Mouse (Mus musculus) olfactory bulb, adult 2 months (tissue): ENCODE measurements around the gene Homer3. TPM values are rescaled to one million over a fixed set of nuclear protein-coding genes. Genes with fewer than 3 reads are reported as not detected.
A peak's percentile ranks its signal among the peaks of the same experiment; 100 is the strongest.

Experiments
- H3K27ac ChIP-seq: fragments of 200-500 bp; 2 replicates; pipeline ENCODE4 v1.5.1; 2012; ENCODE audit warnings: low read depth, low read length; ENCODE audit not compliant: insufficient read depth
- H3K4me1 ChIP-seq: fragments of 200-500 bp; 2 replicates; pipeline ENCODE4 v1.6.1; 2012; ENCODE audit warnings: low read length; ENCODE audit not compliant: control insufficient read depth, insufficient read depth
- H3K4me3 ChIP-seq: fragments of 200-500 bp; 2 replicates; pipeline ENCODE4 v1.5.1; 2012; ENCODE audit warnings: mild to moderate bottlenecking, low read depth, low read length, moderate library complexity; ENCODE audit not compliant: insufficient read depth
- CTCF ChIP-seq: fragments of 200-500 bp; IDR thresholded peaks from 2 replicates; pipeline ENCODE4 v1.5.1; 2012; ENCODE audit warnings: low read depth, mild to moderate bottlenecking, low read length, moderate library complexity; ENCODE audit not compliant: insufficient read depth
- POLR2A ChIP-seq: fragments of 200-500 bp; IDR thresholded peaks from 2 replicates; pipeline ENCODE4 v1.6.1; 2012; ENCODE audit warnings: mild to moderate bottlenecking, low read depth, low read length, moderate library complexity; ENCODE audit not compliant: insufficient read depth
- WGBS: fragments of 180-500 bp; shearing (Covaris S2); methylation state at CpG from one replicate; pipeline ENCODE4 v1.1.7; 2018; 5-methylcytosine and 5-hydroxymethylcytosine counted together
- polyA plus RNA-seq: library from polyadenylated mRNA; stranded (reverse); fragments of >200 nt; gene quantifications from 2 replicates; pipeline ENCODE4 v1.2.4, GENCODE M21; 2012; ENCODE audit warnings: low replicate concordance; ENCODE audit not compliant: missing spikeins, insufficient read depth, insufficient read length

The Homer3 gene
- polyA plus RNA-seq, 1 experiment: not detected

GRCm38 (mm10) chr8:70309311-70309710 is 26.7 kb downstream of the Homer3 start:
- Histone ChIP-seq H3K4me3 (no peak overlapping the region), H3K27ac (no peak overlapping the region), H3K4me1 (peaks cover 2% of the 10 kb centered on the region; the same call in 1 of the 2 replicates)
- TF ChIP-seq POLR2A (no peak), CTCF (peak; percentile 54; the same call in 1 of the 2 replicates)
- WGBS: 17% methylated on average over 2 of the region's 2 CpGs

- H3K4me3 ChIP-seq: no peak overlapping the region
- no peak for TF ChIP-seq POLR2A
- TF ChIP-seq CTCF: no peak
These were observed 30.8 kb downstream of the Homer3 start for GRCm38 (mm10) chr8:70313399-70313798.

DNA sequence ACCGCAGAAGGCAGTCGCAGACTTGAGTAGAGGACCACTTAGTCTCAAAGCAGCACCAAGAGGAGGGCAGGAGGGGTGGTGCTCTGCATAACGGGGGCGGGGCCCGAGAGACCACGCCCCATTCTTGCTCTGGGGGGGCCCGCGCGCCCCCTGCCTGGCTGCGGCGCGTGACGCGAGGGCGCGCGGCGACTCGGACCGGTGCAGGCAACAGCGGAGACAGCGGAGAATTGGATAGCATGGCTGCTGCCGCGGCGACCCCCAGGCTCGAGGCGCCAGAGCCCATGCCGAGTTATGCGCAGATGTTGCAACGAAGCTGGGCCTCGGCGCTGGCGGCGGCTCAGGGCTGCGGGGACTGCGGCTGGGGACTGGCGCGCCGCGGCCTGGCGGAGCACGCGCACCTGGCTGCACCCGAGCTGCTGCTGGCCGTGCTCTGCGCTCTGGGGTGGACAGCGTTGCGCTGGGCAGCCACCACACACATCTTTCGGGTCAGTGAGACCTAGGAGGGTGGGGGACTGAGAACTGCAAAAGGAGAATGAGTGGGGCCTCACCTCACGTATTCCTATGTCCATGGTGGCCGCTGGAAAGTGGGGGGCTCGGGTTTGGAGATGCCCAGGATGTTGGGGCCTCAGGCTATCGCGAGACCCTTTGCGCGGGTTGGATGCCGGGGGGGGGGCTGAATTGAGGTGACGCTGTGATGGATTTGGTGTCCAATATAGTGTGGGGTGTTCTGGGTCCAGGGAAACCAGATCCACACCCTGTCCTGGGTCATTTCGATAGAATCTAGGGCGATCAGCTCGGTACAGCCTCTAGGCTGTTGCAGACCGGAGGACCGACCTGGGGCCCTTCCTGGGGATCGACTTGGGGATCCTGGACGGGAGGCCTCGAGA is 33.2 kb downstream of the Homer3 start, which contains the start of gene Cers1:
Gene Cers1, plus strand, starts transcription at position 152 of the 887 bp plus-strand sequence.
- peak within 1 kb of the TSS; percentile 87 for H3K27ac ChIP-seq
- peaks cover 17% of the 10 kb centered on the region for H3K4me1 ChIP-seq
- peak within 1 kb of the TSS; percentile 85 for H3K4me3 ChIP-seq
- TF ChIP-seq CTCF (no peak), POLR2A (peak; percentile 73; the same call in 1 of the 2 replicates)
- WGBS: 2% methylated on average over 66 of the region's 66 CpGs

More at GRCm38 (mm10) chr8:70313399-70313798, 30.8 kb downstream of the Homer3 start:
- H3K4me1 ChIP-seq: peaks cover 15% of the 10 kb centered on the region
- WGBS: 53% methylated on average over 2 of the region's 2 CpGs
- no peak overlapping the region for H3K27ac ChIP-seq

DNA sequence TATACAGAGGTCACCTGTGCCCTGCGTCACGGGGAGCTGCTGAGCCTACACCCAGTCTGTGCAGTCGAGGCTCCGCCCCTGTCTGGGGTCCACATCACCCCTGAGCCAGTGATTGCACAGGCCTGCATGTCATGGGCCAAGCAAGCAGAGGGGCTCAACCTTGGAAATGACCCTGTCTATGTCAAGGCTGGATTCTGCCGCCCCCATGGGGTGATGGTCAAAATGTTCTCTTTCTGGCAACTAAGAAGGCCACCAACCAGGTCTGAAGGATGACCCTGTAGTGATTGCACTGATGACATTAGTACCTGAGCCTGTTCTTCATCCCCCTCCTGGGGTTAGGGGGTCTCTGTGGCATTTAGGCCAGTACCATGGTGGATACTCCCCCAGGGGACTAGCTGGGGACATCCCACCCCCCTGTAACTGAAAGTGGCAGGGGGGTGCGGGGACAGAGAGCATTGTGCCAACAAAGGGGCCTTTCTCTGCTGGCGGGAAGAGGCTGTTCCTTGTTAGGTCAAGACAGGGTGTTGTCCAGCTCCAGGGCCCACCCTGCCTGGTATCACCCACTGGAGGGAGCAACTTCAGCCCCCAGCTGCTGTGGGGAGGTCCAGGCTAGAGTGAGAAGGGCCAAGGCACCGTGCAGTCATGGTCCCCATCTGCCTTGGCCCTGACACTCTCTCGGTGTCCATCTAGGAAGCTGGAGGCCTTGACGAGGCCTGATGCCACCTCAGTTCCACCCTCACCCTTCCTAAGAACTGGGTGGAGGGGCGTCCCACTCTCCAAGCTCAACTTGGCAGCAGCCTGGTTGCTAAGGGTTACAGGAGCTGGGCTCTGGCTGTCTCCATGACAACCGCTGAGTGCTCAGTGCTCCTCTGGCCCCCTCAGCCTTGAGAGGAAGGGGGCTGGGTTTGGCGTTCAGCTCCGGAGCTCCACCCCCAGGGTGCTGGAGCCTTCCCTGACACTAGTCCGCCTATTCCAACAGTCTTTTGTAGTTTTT is 34.2 kb downstream of the Homer3 start:
- peaks cover 17% of the 10 kb centered on the region for H3K4me1 ChIP-seq
- TF ChIP-seq POLR2A: no peak; the same call in 1 of the 2 replicates
- no peak for TF ChIP-seq CTCF
- peak overlapping the region; percentile 85 for H3K4me3 ChIP-seq
- peak overlapping the region; percentile 87 for H3K27ac ChIP-seq
- 5% methylated on average over 15 of the region's 15 CpGs for WGBS

DNA sequence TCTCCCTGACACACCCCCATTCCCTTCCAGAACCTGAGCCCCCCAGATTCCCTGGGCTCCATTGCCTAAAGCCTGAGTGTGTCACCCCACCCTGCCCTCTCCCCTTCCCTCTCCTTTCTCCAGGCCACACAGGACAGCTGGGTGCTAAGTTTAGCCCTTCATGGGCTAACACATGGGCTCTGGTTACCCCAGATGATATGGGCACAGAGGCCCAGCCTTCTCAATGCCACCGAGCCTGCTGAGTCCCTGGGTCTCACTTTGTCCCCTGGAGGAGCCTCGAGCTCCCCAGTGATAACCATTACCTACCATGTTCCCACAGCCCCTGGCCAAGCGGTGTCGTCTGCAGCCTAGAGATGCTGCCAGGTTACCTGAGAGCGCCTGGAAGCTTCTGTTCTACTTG is 35.2 kb downstream of the Homer3 start:
- Histone ChIP-seq H3K27ac (peak overlapping the region; percentile 8), H3K4me3 (peak overlapping the region; percentile 85; the same call in 1 of the 2 replicates), H3K4me1 (peaks cover 21% of the 10 kb centered on the region)
- no peak for TF ChIP-seq POLR2A
- no peak for TF ChIP-seq CTCF
- WGBS: 67% methylated on average over 5 of the region's 5 CpGs

DNA sequence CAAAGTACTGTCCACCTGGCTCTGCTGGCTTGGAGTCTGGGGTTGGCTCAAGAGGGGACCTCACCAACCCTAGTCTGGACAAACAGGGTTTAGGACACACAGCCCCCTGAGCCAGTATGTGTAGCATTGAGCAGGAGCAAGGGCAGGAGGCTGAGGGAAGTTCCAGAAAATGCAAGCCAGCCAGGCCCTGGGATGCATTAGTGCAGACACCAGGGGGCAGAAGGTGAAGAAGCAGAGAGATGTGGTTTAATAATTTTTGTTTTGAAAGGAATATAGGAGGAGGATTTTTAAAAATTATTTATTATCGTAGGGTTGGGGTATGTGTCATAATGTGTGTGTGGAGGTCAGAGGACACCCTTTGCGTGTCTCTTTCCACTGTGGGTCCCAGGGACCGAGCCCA is 41.1 kb downstream of the Homer3 start:
- 95% methylated on average over 3 of the region's 3 CpGs for WGBS
- peaks cover 6% of the 10 kb centered on the region for H3K4me1 ChIP-seq
- no peak overlapping the region for H3K27ac ChIP-seq
- H3K4me3 ChIP-seq: no peak overlapping the region
- no peak for TF ChIP-seq CTCF
- TF ChIP-seq POLR2A: no peak

GRCm38 (mm10) chr8:70327512-70327911 is 44.9 kb downstream of the Homer3 start:
- TF ChIP-seq POLR2A: no peak
- TF ChIP-seq CTCF: no peak
- Histone ChIP-seq H3K27ac (no peak overlapping the region), H3K4me1 (peaks cover 36% of the 10 kb centered on the region), H3K4me3 (no peak overlapping the region)
- 87% methylated on average over 6 of the region's 6 CpGs for WGBS

DNA sequence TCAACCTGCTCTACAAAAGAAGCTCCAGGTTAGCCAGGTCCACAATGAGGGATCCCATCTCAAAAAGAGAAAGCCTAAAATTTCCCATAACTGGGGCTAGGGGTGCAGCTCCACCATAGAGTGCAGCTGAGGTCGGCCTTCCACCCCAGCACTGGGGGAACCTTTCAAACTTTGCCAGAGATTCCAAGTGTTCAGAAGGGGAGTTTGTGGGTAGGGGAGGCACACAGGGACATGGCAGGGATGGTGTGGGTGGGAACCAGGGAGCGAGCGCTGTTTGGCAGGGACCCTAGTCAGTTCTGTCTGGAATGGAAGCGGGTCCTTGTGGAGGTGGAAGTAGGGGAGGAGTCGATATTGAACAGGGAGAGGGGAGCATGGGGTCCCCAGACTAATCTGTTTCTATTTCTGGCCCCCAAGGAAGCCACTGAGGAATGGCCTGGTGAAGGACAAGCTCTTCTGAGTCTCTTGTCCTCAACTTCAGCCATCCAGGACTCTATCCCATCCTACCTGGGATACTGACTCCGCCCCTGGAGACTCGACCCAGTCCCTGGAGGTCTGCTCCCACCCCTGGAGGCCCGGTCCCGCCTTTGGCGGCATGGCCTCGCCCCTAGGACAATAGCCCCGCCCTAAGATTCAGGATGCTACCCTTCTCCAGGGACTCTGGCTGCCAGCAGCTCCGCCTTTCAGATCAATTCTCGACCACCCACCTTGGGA is 46.7 kb downstream of the Homer3 start, which contains the start of gene Gdf1:
Gene Gdf1, plus strand, starts transcription at position 694 of the 711 bp plus-strand sequence.
- peak within 1 kb of the TSS; percentile 21; the same call in 1 of the 2 replicates for H3K27ac ChIP-seq
- WGBS: 44% methylated on average over 14 of the region's 14 CpGs
- no peak for TF ChIP-seq CTCF
- no peak within 1 kb of the TSS for H3K4me3 ChIP-seq
- peaks cover 39% of the 10 kb centered on the region for H3K4me1 ChIP-seq
